In the genomic region with DNA sequence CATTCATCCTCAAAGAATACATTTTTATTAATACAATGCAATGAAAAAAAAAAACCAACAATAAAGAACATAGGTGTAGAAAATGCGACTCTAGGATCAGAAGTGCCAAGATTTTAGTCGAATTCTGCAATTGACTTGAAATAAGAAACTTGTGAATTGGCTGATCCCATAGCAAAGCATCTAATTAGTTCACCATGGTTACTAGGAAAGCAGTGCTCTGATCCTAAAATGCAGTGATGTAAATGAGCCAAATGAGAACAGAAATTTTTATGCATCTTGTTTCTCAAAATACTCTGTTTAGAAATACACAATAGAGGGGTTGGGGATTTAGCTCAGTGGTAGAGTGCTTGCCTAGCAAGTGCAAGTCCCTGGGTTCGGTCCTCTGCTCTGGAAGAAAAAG, we compare ENCODE assay signal across 10 mouse cellular contexts. TPM values are rescaled to one million over a fixed set of nuclear protein-coding genes. Genes with fewer than 3 reads are reported as not detected.
DNase-seq lines count a peak whose midpoint lies in the region; ATAC-seq and TF ChIP-seq lines count a peak whose summit lies in the region.
"Had no signal": no experiment of that assay in that cellular context is flagged by ENCODE, and none has a peak within 500 bp of the region (broad histone marks: within the 10 kb centered on the region; RNA-seq: fewer than 3 reads in every experiment).

No protein-coding gene starts in this region.

- 87% methylated on average over 3 of the region's 3 CpGs for WGBS in hindbrain, embryonic 10.5 days
- 77% methylated on average over 3 of the region's 3 CpGs for WGBS in hindbrain, embryonic 16.5 days
- 94% methylated on average over 3 of the region's 3 CpGs for WGBS in embryonic facial prominence, embryonic 10.5 days
- 81% methylated on average over 3 of the region's 3 CpGs for WGBS in limb, embryonic 15.5 days

- H3K4me1 ChIP-seq in hindbrain, embryonic 10.5 days (replicated peaks) = peaks cover 16% of the 10 kb centered on the region
- peaks cover 17% of the 10 kb centered on the region for H3K4me1 ChIP-seq in hindbrain, embryonic 16.5 days (ENCODE audit: control insufficient read depth, insufficient read depth, low read depth, low read length)
- peaks cover 5 to 28% of the 10 kb centered on the region in 2 experiments for H3K4me1 ChIP-seq in CH12.LX (ENCODE audit: control insufficient read depth in 1 of 2, insufficient read depth in 2 of 2)
- H3K4me1 ChIP-seq in embryonic facial prominence, embryonic 10.5 days = peaks cover 17% of the 10 kb centered on the region
- H3K4me1 ChIP-seq in limb, embryonic 15.5 days = peaks cover 17% of the 10 kb centered on the region

- no peak for ATAC-seq in hindbrain, embryonic 16.5 days
- no peak for ATAC-seq in limb, embryonic 15.5 days (ENCODE audit: insufficient number of reproducible peaks, low FRiP score, low TSS enrichment, low read depth)
- ATAC-seq in activated CD4-positive, CD25-positive, alpha-beta regulatory T cell, adult 4 months = no peak

- TF ChIP-seq EP300 in CH12.LX (IDR thresholded peaks at IDR 0.05; ENCODE audit: low read length) = no peak

- peak overlapping the region; percentile 91; the same call in 1 of the 2 replicates for H3K27ac ChIP-seq in hindbrain, embryonic 10.5 days
- no peak overlapping the region for H3K27ac ChIP-seq in hindbrain, embryonic 16.5 days (ENCODE audit: low read depth, low read length)
- no peak overlapping the region for H3K27ac ChIP-seq in CH12.LX (ENCODE audit: insufficient read depth, low read depth)
- H3K27ac ChIP-seq in embryonic facial prominence, embryonic 10.5 days (replicated peaks) = no peak overlapping the region
- peak overlapping the region; percentile 92 for H3K27ac ChIP-seq in limb, embryonic 15.5 days

- in situ Hi-C loops in CH12.LX (cut with MboI; ENCODE audit: low pct_ligation_motif_present, low pct_unique_long_range_greater_than_20kb, low sequenced_read_pairs) = no loop called here

- no peak for TF ChIP-seq CTCF in CH12.LX (conservative IDR thresholded peaks at IDR 0.05 in 1 of 2, IDR thresholded peaks at IDR 0.05 in 1 of 2; ENCODE audit: low read depth in 2 of 2, low read length in 2 of 2)

- H3K36me3 ChIP-seq in hindbrain, embryonic 10.5 days = peaks cover 17% of the 10 kb centered on the region
- peaks cover 2% of the 10 kb centered on the region; the same call in 1 of the 2 replicates for H3K36me3 ChIP-seq in hindbrain, embryonic 16.5 days (ENCODE audit: control insufficient read depth, insufficient read depth, low read length)
- peaks cover 11 to 15% of the 10 kb centered on the region in 2 experiments for H3K36me3 ChIP-seq in CH12.LX (replicated peaks in 1 of 2; ENCODE audit: control insufficient read depth in 1 of 2, insufficient read depth in 1 of 2, low read length in 1 of 2)
- H3K36me3 ChIP-seq in embryonic facial prominence, embryonic 10.5 days (replicated peaks) = peaks cover 17% of the 10 kb centered on the region
- 0 out of 2 replicates have a peak, but pooled peaks cover 3% of the 10 kb centered on the region for H3K36me3 ChIP-seq in limb, embryonic 15.5 days

- peaks cover 23% of the 10 kb centered on the region for H3K79me2 ChIP-seq in CH12.LX (replicated peaks; ENCODE audit: control insufficient read depth, extremely low read depth, insufficient read depth, poor library complexity, severe bottlenecking)

- no peak for DNase-seq in hindbrain, embryonic 10.5 days (ENCODE audit: low spot score)
- DNase-seq in CH12.LX (ENCODE audit: extremely low read depth) = no peak
- DNase-seq in embryonic facial prominence, embryonic 10.5 days (ENCODE audit: low spot score) = no peak
- DNase-seq in B cell, adult 2 months = no peak
- DNase-seq in gastrocnemius, adult 18-20 months (ENCODE audit: low spot score) = no peak
- DNase-seq: cerebellum, adult 2 months; right cerebral cortex, postnatal 25 days had no signal

- no peaks in the 10 kb centered on the region for H3K27me3 ChIP-seq in hindbrain, embryonic 10.5 days (ENCODE audit: insufficient read depth, poor library complexity, severe bottlenecking)
- no peaks in the 10 kb centered on the region for H3K27me3 ChIP-seq in hindbrain, embryonic 16.5 days (replicated peaks; ENCODE audit: control insufficient read depth, insufficient read depth, low read length)
- H3K27me3 ChIP-seq in CH12.LX (replicated peaks) = no peaks in the 10 kb centered on the region
- H3K27me3 ChIP-seq in embryonic facial prominence, embryonic 10.5 days (replicated peaks; ENCODE audit: low read depth, poor library complexity, severe bottlenecking) = no peaks in the 10 kb centered on the region
- no peaks in the 10 kb centered on the region for H3K27me3 ChIP-seq in limb, embryonic 15.5 days

- H3K4me2 ChIP-seq in hindbrain, embryonic 16.5 days (ENCODE audit: low read length) = no peak overlapping the region; the same call in 1 of the 2 replicates
- peak overlapping the region; percentile 94; the same call in 1 of the 2 replicates for H3K4me2 ChIP-seq in CH12.LX (ENCODE audit: insufficient read depth, low read depth, poor library complexity, severe bottlenecking)
- H3K4me2 ChIP-seq in limb, embryonic 15.5 days = peak overlapping the region; percentile 55

- dilution Hi-C loops in CH12.LX (cut with MboI; ENCODE audit: extremely low pct_ligation_motif_present, extremely low pct_unique_long_range_greater_than_20kb, low sequenced_read_pairs) = no loop called here

- TF ChIP-seq RAD21 in CH12.LX (IDR thresholded peaks at IDR 0.05; ENCODE audit: low read depth, low read length) = no peak

- no peak overlapping the region for H3K9ac ChIP-seq in hindbrain, embryonic 16.5 days (ENCODE audit: low read depth, low read length)
- peak overlapping the region; percentile 63 for H3K9ac ChIP-seq in CH12.LX (ENCODE audit: insufficient read depth, low read depth)
- H3K9ac ChIP-seq in limb, embryonic 15.5 days = no peak overlapping the region

- no peak for TF ChIP-seq POLR2A in CH12.LX (IDR thresholded peaks at IDR 0.05; ENCODE audit: low read depth, low read length)

- H3K9me3 ChIP-seq in hindbrain, embryonic 10.5 days = no peaks in the 10 kb centered on the region
- H3K9me3 ChIP-seq in hindbrain, embryonic 16.5 days (ENCODE audit: control insufficient read depth, low read length) = no peaks in the 10 kb centered on the region
- peaks cover 5% of the 10 kb centered on the region for H3K9me3 ChIP-seq in CH12.LX (replicated peaks; ENCODE audit: low read length)
- H3K9me3 ChIP-seq in embryonic facial prominence, embryonic 10.5 days = no peaks in the 10 kb centered on the region
- H3K9me3 ChIP-seq in limb, embryonic 15.5 days = no peaks in the 10 kb centered on the region

- H3K4me3 ChIP-seq in hindbrain, embryonic 10.5 days = no peak overlapping the region
- H3K4me3 ChIP-seq in hindbrain, embryonic 16.5 days (ENCODE audit: low read length) = no peak overlapping the region
- H3K4me3 ChIP-seq in CH12.LX (replicated peaks in 1 of 3; ENCODE audit: low read depth in 2 of 3, low read length in 2 of 3, poor library complexity in 1 of 3) = peak overlapping the region in 1 of 3 experiments; percentile 70
- peak overlapping the region; percentile 81; the same call in 1 of the 2 replicates for H3K4me3 ChIP-seq in embryonic facial prominence, embryonic 10.5 days
- no peak overlapping the region for H3K4me3 ChIP-seq in limb, embryonic 15.5 days

TF ChIP-seq in CH12.LX, 34 proteins besides CTCF, POLR2A, EP300 and RAD21:
- TF ChIP-seq SMC3 (IDR thresholded peaks at IDR 0.05; ENCODE audit: low read depth, low read length) (no peak), ZC3H11A (IDR thresholded peaks at IDR 0.05; ENCODE audit: low read depth, low read length) (no peak), SIN3A (IDR thresholded peaks at IDR 0.05; ENCODE audit: low read length) (no peak), GABPA (IDR thresholded peaks at IDR 0.05; ENCODE audit: insufficient replicate concordance, low read depth, low read length) (no peak), ZKSCAN1 (IDR thresholded peaks at IDR 0.05; ENCODE audit: borderline replicate concordance, low read depth, low read length) (no peak), BHLHE40 (IDR thresholded peaks at IDR 0.05; ENCODE audit: low read depth, low read length) (no peak), NELFE (IDR thresholded peaks at IDR 0.05; ENCODE audit: low read depth, low read length) (no peak), PAX5 (IDR thresholded peaks at IDR 0.05; ENCODE audit: low read length) (no peak)
TF ChIP-seq in CH12.LX: peak in this region for 0.

RNA-seq across cellular contexts. Expression of gene Tomm7, which starts 1.2 kb away (rescaled TPM):
- 131 and 132 TPM in 2 replicates for polyA plus RNA-seq in hindbrain, embryonic 10.5 days (2016; fragmentation: Nextera tagmentation; extraction: Ambion mirVana)
- polyA plus RNA-seq in hindbrain, embryonic 16.5 days (2015; fragmentation: Nextera tagmentation; extraction: Ambion mirVana) = 75.0 and 76.7 TPM in 2 replicates
- total RNA-seq in CH12.LX (2012; rRNA removed) (184 and 201 TPM in 2 replicates), CH12.LX (2014; rRNA removed) (142 and 146 TPM in 2 replicates)
- polyA plus RNA-seq in CH12.LX (2012; ENCODE audit: insufficient read length, low read depth) = 133 and 162 TPM in 2 replicates
- polyA plus RNA-seq in embryonic facial prominence, embryonic 10.5 days (2016; fragmentation: Nextera tagmentation; extraction: Ambion mirVana) = 147 and 150 TPM in 2 replicates
- 87.3 and 103 TPM in 2 replicates for polyA plus RNA-seq in limb, embryonic 15.5 days (2015; fragmentation: Nextera tagmentation; extraction: Ambion mirVana)
- 10 to 100 TPM; 60.4 to 70.0 TPM for total RNA-seq in gastrocnemius, adult 18-20 months (2021)
- polyA plus RNA-seq in activated CD4-positive, CD25-positive, alpha-beta regulatory T cell, adult 4 months (2017; shearing (Covaris generic)) = 100 to 1,000 TPM in 1 of 2 experiments, 10 to 100 TPM in 1; 78.4 to 114 TPM

RNA-seq across cellular contexts. Expression of gene Rint1, which starts 57.6 kb away (rescaled TPM):
- 33.0 and 37.4 TPM in 2 replicates for polyA plus RNA-seq in hindbrain, embryonic 10.5 days (2016; fragmentation: Nextera tagmentation; extraction: Ambion mirVana)
- polyA plus RNA-seq in hindbrain, embryonic 16.5 days (2015; fragmentation: Nextera tagmentation; extraction: Ambion mirVana) = 25.7 and 28.1 TPM in 2 replicates
- total RNA-seq in CH12.LX (2012; rRNA removed) = 16.2 and 18.2 TPM in 2 replicates
- total RNA-seq in CH12.LX (2014; rRNA removed) = 17.6 and 19.5 TPM in 2 replicates
- 14.7 and 15.6 TPM in 2 replicates for polyA plus RNA-seq in CH12.LX (2012; ENCODE audit: insufficient read length, low read depth)
- polyA plus RNA-seq in embryonic facial prominence, embryonic 10.5 days (2016; fragmentation: Nextera tagmentation; extraction: Ambion mirVana) = 36.4 and 36.5 TPM in 2 replicates
- polyA plus RNA-seq in limb, embryonic 15.5 days (2015; fragmentation: Nextera tagmentation; extraction: Ambion mirVana) = 43.1 and 47.1 TPM in 2 replicates
- 1 to 10 TPM; 6.9 to 8.9 TPM for total RNA-seq in gastrocnemius, adult 18-20 months (2021)
- 10 to 100 TPM; 18.7 to 26.1 TPM for polyA plus RNA-seq in activated CD4-positive, CD25-positive, alpha-beta regulatory T cell, adult 4 months (2017; shearing (Covaris generic))

Comparison
In these comparisons a context has a peak if more than half of its experiments do, and no peak if none do; other contexts are left out.
1. H3K27ac ChIP-seq: peak in hindbrain, embryonic 10.5 days (single experiment) and limb, embryonic 15.5 days (single experiment); none in hindbrain, embryonic 16.5 days (single experiment), CH12.LX (single experiment) and embryonic facial prominence, embryonic 10.5 days (single experiment).